Mouse (Mus musculus): ENCODE data around the gene Kcnj6. TPM values are rescaled to one million over a fixed set of nuclear protein-coding genes. Genes with fewer than 3 reads are reported as not detected.

The Kcnj6 gene
- total RNA-seq, 2 experiments from 2014 or later: not detected

DNA sequence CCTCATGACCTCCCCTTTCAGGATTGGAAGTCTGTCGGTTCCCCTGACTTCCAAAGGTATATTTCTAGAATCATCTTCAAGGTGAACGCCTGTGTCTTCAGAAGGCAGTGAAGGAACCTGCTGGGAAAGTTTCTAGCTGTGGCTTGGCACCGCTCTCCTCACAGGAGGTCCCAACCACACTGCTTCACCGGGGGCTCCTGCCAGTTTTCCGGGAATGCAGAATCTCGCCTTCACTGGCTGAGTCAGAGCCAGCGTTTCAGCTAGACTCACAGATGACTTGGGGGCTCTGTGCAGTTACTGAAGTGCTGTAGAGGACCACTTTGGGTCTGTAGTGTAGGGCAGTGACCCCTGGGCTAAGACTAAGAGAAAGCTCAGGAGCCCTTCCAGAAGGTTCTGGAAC is 208.8 kb downstream of the Kcnj6 start:
- intact Hi-C loops (cut with DNase I): loop anchor here (2.0 kb wide), 2 partner anchors 206 to 558 kb away; no protein-coding TSS in a partner anchor
- DNase-seq: no peak

DNA sequence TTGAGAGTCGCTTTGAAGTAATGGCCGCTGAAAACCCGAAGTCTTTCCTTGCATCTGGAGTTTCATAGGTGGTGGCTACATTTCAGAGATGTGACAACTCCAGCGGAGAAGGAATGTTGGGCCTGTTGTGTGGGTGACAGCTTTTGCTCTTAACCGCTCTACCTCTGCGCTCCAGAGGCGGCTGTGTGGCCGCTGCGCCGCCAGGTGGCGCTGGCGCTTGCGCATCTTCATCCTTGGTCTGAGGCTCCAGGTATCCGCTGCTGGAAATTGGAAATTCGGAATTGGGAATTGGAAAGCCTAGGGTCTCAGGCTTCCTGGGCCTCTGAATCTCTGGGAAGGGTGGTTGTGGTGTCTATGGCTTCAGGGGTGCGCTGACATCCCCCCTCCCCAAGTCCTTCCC is 209.3 kb downstream of the Kcnj6 start:
- intact Hi-C loops (cut with DNase I): loop anchor here (2.0 kb wide), 2 partner anchors 207 to 559 kb away; no protein-coding TSS in a partner anchor
- DNase-seq: peak; percentile 61 to 77

DNA sequence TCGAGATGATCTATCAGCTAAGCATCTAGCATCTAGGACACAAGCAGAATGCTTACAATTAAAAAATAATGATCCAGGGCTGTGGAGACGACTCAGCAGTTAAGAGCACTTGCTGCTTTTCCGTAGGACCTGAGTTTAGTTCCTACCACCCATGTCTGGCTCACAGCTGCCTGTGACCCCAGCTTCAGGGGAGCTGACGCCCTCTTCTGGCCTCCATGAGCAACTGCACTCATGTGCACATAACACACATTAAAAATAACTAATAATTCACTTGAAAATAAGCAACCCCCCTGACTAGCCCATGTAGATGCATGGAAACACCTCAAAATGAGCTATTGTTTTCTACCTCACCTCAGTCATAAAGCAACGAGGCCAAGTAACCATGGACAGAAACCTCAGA is 211.6 kb downstream of the Kcnj6 start:
- no peak for DNase-seq
- intact Hi-C loops (cut with DNase I): no loop called here

DNA sequence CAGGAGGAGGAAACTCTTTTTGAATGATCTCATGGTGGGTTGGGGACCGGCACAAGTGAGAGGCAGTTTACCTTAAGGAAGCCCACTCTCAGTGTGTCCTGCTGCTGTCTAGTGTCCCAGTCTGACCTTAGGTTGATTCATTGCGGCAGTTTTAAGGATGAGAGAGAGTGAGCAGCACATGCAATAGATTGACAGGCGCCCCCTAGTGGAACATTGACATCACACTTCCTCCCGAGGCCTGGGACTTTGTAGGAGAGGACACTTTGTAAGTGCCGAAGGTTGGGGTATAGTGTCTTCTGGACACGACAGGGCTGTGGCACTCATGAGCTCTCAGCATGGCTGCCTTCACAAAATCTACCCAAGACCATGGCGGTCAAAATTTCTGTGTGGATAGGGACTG is 213.8 kb downstream of the Kcnj6 start:
- intact Hi-C loops (cut with DNase I): no loop called here
- DNase-seq: peak in 1 of 2 experiments; percentile 19

DNA sequence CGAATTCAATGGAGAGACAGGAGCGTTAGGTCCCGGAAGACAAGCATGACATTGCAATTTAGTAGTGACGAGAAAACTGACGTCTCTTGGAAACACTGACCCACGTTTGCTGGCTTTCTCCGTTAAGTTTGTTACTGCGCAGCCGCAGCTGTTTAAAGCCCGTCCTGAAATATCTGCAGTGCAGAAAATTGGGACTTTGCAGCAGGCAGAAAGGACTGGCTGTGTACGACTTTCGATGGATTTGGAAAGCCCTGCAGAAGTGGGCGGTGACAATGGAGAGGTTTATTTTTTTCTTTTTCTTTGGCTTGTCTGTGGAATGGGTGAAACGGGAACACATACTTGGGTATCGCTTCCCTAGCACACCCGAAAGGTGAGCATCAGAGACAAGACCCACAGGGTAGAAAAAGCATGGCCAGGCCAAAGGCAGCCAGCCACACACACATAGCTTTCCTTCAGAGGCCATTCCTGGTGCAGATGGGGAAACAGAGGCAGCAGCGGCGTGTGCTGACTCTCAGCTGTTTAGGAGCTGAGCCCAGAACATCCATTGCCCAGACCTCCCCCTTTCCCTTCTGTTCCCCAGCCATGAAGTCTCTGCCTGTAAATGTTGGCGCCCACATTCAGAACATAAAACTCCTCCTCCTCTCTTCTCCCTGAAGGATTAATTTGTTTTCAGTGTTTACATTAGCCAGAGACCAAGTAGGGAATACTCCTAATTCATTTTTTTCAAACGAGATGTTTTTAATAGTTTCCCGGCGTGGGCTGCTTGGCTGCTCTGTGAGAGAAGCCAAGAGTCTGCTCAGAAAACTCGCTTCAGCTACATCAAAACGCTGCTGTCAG is 215.2 kb downstream of the Kcnj6 start:
- intact Hi-C loops (cut with DNase I): no loop called here
- DNase-seq: no peak

DNA sequence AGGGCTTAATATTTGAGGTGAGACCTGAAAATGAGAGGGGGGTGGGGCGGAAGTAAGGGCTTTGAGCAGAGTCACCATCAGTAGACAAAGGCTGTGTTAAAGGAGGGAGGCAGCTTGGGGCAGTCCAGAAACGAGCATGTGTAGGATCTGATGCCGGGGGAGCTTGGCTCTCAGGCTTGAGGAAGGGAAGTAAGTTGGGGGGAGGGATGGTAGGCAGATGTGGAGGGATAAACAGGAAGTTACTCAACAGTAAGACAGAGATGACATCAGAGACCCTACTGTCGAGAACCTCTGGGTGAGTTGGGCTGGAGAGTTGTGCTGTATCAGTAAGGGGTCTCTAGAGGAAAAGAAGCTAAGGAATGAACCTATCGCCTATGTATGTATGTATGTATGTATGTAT is 223.6 kb downstream of the Kcnj6 start:
- no peak for DNase-seq
- intact Hi-C loops (cut with DNase I): no loop called here

DNA sequence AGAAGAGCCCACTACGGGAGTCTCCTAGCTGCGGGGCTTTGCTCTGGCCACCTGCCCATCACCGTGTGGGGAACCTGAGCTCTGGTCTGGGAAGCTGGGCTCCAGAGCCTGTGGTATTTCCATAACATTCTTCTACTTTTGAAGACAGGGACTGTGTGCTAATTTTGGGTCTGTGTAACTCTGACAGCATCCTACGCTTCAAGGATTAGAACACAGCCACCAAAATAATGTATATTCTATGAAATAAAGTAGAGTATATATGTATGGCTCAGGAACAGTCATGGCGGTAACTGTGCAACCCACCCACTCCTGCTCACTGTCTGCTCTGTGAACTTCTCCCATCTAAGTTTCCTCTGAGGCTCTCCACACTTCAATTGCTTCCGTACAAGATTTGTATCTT is 229.9 kb downstream of the Kcnj6 start:
- DNase-seq: no peak
- intact Hi-C loops (cut with DNase I): no loop called here

DNA sequence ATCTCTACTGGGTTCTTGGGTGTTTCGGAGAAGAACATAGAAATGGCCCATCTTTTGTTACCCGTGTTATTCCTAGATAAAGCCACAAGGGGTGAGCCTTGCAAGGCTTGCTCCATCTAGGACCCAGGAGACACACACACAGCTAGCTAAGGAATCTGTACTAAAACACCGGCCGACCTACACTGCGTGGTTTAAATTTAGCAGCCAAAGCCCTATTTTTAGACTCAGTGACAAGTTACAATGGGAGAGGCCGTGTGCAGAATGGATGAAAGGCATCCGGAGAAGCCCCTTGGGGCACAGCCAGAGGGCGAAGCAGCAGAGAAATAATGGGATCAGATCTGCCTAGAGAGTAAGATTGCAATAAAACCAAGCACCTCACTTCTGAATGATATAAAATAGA is 232.4 kb downstream of the Kcnj6 start:
- intact Hi-C loops (cut with DNase I): no loop called here
- peak; percentile 24 to 59 for DNase-seq

DNA sequence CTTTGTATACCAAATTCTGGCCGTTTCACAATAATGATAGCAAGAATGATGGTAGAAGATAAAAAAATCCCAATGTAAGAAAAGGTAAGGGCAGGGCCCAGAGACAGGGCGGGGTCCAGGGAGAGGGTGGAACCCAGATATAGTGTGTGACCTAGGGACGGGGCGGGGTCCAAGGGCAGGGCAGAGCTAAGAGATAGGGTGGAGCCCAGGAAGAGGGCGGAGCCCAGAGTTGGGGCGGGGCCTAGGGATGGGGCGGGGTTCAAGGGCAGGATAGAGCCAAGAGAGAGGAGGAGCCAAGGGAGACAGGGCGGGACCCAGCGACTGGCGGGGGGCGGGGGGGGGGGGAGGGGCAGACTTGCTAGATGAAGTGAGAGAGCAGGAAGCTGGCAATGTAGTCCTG is 236.8 kb downstream of the Kcnj6 start:
- DNase-seq: no peak
- intact Hi-C loops (cut with DNase I): no loop called here

DNA sequence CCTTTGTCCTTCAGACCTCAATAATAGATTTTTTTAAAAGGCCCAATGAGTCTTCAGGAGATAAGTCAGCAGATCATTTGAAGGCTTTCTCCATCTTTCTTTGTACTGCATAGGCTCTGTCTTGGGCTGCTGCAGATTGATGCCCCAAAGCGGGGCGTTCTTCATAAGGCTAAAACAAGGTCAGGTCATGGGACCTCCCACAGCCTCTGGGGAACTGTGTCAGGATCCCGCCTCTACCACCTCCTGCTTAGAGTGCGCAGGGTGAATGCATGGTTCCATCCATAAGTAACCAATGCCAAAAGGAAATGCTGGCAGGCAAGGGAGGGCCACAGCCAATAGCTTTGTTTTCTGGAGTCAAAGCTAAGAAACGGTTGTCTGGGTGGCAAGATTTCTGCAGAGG is 237.7 kb downstream of the Kcnj6 start:
- no peak for DNase-seq
- intact Hi-C loops (cut with DNase I): no loop called here

DNA sequence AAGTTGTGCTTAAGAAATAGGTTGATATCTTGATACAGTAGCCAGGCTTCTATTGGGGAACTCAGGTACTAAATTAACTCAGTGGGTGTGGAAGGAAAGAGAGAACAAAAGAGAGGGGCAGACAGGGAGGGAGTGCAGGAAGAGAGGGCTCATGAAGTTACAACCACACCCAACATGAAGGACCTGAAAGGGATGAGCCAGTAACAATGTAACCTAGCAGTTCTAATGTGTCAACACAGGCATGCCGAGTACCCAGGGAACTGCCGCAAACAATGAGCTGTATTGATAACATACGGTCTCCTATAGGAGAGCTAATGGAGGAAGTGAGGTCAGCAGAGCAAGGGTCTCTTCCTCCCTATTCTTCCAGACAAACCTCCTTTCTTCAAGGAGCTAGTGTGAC is 238.9 kb downstream of the Kcnj6 start:
- no peak for DNase-seq
- intact Hi-C loops (cut with DNase I): no loop called here

DNA sequence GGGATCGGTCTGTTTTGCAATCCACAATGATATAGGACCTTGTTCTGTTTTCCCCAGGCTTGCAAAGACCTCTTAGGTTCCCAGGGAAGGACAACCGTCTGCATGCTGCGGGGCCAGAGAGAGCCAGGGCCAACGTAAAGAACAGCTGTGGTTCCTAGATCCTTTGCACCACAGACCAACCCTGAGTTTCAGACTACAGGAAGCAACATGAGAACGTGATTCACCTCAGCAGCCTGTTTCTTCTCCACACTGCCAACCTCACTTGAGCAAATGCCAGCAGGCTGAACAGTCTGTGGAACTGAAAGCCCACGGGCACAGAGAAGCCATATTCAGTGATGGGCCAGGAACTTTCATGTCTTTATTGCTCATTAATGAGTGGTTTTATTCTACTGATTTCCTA is 241.1 kb downstream of the Kcnj6 start:
- no peak for DNase-seq
- intact Hi-C loops (cut with DNase I): no loop called here

DNA sequence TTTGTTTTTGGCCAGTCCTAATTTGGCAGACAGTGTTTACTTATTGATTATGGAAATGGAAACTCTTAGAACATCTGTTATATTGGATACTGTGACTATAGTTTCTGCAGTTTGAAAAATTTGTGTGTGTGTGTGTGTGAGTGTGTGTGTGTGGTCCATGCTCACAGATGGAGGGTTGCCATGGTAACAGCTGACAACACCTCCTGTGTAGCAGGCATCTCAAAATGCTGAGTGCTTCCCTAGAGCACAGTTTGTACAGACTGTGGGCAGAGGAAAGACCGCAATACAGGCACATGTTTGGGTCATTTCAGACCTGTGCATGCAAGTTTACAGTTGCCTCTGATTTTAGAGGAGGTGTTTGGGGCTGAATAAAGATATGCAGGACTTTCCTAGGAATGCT is 244.0 kb downstream of the Kcnj6 start:
- no peak for DNase-seq
- intact Hi-C loops (cut with DNase I): no loop called here

DNA sequence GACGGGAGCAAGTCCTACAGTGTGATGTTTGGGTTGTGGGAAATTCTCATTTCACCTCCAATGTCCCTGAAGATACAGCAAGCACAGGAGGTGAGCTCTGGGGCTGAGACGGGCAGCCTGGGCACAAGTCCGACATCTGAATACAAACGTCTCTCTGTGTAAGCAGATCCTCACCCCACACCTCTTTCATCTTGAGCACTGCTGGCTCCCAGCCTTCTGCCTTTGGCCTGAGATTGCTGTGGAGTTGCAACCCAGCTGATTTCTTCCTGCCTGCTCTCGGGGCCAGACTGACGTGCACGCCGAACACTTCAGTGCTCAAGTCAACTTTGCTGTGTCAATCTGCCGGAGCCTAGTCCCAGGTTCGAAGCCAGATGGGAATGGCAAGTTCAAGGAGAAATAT is 244.7 kb downstream of the Kcnj6 start:
- intact Hi-C loops (cut with DNase I): no loop called here
- peak; percentile 9 to 24 for DNase-seq

DNA sequence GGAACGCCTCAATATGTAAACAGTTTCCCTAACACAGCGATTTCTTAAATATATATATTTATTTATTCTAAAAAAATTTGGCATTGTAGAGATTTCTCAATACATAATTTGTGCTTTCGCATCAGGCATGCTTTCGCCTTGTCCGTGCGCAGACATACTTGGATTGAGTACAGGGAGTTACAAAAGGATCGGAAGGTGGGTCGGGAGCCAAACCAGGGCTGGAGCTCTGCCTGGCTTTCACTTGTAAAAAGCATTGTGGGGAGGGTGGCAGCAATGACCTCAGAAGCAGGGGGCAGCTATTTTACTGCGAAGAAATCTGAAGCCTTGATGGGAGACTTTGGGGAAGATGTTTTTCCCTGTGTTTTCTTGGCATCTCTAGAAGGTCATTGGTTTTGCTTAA is 252.5 kb downstream of the Kcnj6 start:
- intact Hi-C loops (cut with DNase I): no loop called here
- DNase-seq: peak; percentile 46 to 68

DNA sequence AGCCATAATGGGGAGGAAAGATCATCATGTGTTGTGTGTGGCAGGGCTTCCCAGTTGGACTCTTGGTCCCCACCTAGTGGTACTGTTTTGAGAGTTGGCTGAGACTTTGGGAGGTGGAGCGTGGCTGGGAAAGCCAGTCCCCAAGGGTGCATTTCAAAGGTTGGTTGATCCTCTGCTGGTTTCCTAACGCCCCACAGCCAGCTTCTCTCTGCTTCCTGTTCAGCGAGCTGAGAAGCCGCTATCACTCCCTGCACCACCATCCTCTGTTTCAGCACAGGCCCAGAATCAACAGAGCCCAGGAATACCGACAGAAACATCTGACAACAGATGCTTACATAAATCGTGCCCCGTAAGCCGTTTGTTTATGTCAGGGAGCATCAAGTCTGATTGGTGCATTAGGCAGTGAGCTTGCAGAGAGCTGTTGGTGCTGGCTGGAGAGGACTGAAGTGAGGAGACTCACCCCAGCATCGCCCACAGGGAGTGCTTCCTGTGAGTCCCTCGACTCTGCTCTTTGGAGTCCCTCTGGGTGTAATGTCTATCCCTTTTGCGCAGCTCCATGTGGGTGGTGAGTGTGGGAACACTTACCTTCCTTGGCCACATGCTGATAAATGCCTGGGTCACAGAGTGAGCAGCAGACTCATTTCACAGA is 253.5 kb downstream of the Kcnj6 start:
- peak in 1 of 2 experiments; percentile 62 for DNase-seq
- intact Hi-C loops (cut with DNase I): no loop called here

DNA sequence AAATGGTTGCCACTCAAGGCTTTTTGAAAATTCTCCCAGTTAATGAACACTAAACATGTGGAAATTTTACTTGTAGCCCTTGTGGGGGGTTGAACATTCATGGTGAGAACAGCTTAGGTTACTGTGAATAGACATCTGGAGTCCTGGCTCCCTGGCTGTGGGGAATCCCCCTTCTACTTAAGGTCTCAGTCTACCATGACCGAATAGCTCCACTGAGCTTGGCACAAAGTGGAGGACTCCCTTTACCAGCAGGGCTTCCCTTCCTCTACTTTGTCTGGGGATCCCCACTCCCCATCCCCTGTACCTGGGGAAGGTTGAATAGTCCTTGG is 260.2 kb downstream of the Kcnj6 start:
- DNase-seq: no peak
- intact Hi-C loops (cut with DNase I): no loop called here

DNA sequence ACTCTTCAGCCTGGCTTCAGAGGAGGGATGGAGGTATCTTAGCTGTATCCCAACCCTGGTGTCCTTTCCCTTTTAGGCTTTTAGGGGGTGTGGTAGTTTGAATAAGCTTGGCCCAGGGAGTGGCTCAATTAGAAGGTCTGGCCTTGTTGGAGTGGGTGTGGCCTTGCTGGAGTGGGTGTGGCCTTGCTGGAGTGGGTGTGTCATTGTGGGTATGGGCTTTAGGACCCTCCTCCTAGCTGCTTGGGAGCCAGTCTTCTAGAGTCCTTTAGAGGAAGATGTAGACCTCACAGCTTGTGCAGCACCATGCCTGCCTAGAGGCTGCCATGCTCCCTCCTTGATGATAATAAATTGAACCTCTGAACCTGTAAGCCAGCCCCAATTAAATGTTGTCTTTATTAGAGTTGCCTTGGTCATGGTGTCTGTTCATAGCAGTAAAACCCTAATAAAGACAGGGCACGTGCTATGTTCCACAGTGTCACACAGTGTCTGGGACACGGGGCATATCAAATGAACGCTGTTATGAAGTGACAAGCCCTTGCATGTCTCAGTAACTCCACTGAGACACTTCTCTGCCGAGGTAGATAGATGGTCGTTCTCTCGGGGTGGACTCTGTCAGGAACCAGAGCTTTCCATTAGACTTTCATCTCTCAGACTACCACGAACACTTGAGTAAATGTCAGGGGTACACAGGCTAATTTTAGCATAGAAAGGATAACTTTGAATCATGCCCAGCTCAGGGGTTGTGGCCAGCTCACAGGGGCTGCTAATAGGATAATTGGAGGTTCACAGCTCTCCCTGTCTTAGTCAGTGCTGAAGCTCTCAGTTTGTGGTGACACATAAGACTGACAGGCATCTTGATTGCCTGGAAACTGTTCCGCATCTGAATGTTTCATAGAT is 260.8 kb downstream of the Kcnj6 start:
- no peak for DNase-seq
- intact Hi-C loops (cut with DNase I): no loop called here

DNA sequence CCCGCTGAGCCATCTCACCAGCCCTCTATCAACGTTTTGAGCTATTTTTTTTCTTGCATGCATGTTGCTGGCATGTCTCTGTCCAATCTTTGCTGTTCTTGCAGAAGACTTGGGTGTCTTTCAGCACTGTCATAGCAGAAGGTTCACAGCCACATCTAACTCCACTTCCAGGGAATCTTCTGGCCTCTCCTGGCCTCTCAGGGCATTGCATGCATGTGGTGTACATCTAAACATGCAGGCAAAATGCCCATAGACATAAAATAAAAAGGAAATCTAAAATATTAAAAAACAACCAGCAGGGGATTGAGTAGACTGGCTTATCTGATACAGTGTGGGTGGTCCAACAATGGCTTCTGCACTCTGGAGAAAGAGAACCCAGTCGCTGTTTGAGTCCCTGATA is 262.0 kb downstream of the Kcnj6 start:
- no peak for DNase-seq
- intact Hi-C loops (cut with DNase I): no loop called here

DNA sequence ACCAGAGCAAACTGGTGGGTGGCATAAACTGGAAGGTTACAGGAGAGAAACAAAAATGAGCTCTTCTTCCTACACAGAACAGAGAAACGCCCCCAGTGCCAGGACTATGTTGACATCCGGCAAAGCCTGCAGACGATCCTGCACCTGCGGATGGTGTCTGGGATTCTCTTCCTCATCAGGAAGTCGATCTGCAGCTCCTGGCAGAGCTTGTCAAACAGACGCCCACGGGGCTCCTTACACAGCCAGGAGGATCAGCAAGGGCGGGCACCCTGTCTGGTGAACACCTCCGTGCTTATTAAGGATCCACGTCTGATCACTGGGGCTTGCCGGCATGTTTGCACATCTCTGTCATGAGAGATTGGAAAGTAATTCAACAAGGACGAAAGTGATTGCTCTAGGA is 266.5 kb downstream of the Kcnj6 start:
- intact Hi-C loops (cut with DNase I): no loop called here
- no peak for DNase-seq

DNA sequence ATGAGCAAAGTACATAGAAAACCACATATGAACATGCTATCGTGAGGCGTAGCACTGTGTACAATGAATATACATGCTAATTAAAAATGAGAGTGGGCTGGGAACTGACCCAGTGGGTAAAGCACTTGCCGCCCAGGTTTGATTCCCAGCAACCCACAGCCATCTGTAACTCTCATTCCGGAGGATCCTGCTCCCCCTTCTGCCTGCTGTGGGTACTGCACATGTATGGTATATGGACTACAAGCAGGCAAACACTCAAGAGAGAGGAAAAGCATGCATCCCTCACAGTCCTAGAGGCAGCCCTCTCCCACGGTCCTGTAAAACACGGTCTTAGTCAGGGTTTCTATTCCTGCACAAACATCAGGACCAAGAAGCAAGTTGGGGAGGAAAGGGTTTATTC is 268.3 kb downstream of the Kcnj6 start:
- no peak for DNase-seq
- intact Hi-C loops (cut with DNase I): no loop called here
